Mouse (Mus musculus) MEL (cell line): Measurements from ENCODE around the gene Plekho1.

ENCODE experiments used
- CTCF ChIP-seq, 3 experiments: IDR thresholded peaks in 2 of 3; conservative IDR thresholded peaks in 1 of 3; 2 replicates each; pipeline ENCODE4 v1.5.1; 2011 to 2012; ENCODE audit warnings: low read length in 3 of 3, low read depth in 2 of 3, mild to moderate bottlenecking in 2 of 3, improper control_type of control experiment in 1 of 3, inconsistent platforms in 1 of 3, mixed read lengths in 1 of 3, moderate library complexity in 1 of 3; ENCODE audit not compliant: control insufficient read depth in 1 of 3, insufficient read depth in 1 of 3, poor library complexity in 1 of 3, severe bottlenecking in 1 of 3
- EP300 ChIP-seq, 2 experiments: IDR thresholded peaks; 2 replicates each; pipeline ENCODE4 v1.6.1; 2011; ENCODE audit warnings: improper control_type of control experiment in 2 of 2, low read length in 2 of 2, low read depth in 1 of 2, mild to moderate bottlenecking in 1 of 2
- GATA1 ChIP-seq: IDR thresholded peaks from 2 replicates; pipeline ENCODE4 v1.6.1; 2011; ENCODE audit warnings: low read depth, low read length, improper control_type of control experiment
- KAT2A ChIP-seq: conservative IDR thresholded peaks from 2 replicates; pipeline ENCODE4 v1.6.1; 2012; ENCODE audit warnings: low read depth, low read length, improper control_type of control experiment, inconsistent platforms
- MAFK ChIP-seq: IDR thresholded peaks from 2 replicates; pipeline ENCODE4 v1.6.1; 2011; ENCODE audit warnings: low read depth, mild to moderate bottlenecking, low read length, improper control_type of control experiment, borderline replicate concordance
- NELFE ChIP-seq: IDR thresholded peaks from 2 replicates; pipeline ENCODE4 v1.6.1; 2011; ENCODE audit warnings: low read depth, low read length, improper control_type of control experiment
- NRF1 ChIP-seq: IDR thresholded peaks from 2 replicates; pipeline ENCODE4 v1.6.1; 2014; ENCODE audit warnings: low read depth, mild to moderate bottlenecking, inconsistent platforms, low read length, improper control_type of control experiment, moderate library complexity; ENCODE audit not compliant: poor library complexity, insufficient read depth, severe bottlenecking
- POLR2A ChIP-seq, 2 experiments: IDR thresholded peaks; 2 replicates each; pipeline ENCODE4 v1.6.1; 2011 to 2012; ENCODE audit warnings: low read length in 2 of 2, mild to moderate bottlenecking in 2 of 2, control low read depth in 1 of 2, improper control_type of control experiment in 1 of 2, low read depth in 1 of 2, moderate library complexity in 1 of 2; ENCODE audit not compliant: control insufficient read depth in 1 of 2, insufficient read depth in 1 of 2, poor library complexity in 1 of 2
- POLR2AphosphoS2 ChIP-seq: IDR thresholded peaks from 2 replicates; pipeline ENCODE4 v1.6.1; 2011; ENCODE audit warnings: low read length, improper control_type of control experiment
- UBTF ChIP-seq: IDR thresholded peaks from 2 replicates; pipeline ENCODE4 v1.6.1; 2012; ENCODE audit warnings: low read depth, mild to moderate bottlenecking, inconsistent platforms, low read length, improper control_type of control experiment, moderate library complexity, borderline replicate concordance; ENCODE audit not compliant: insufficient read depth
- ZC3H11A ChIP-seq: IDR thresholded peaks from 2 replicates; pipeline ENCODE4 v1.6.1; 2012; ENCODE audit warnings: low read depth, mild to moderate bottlenecking, inconsistent platforms, low read length, improper control_type of control experiment

- TF ChIP-seq CTCF (IDR thresholded peaks at IDR 0.05 in 2 of 3, conservative IDR thresholded peaks at IDR 0.05 in 1 of 3; ENCODE audit: control insufficient read depth in 1 of 3, insufficient read depth in 1 of 3, low read depth in 2 of 3, low read length in 3 of 3, poor library complexity in 1 of 3, severe bottlenecking in 1 of 3) (no peak), ZC3H11A (no peak), NELFE (no peak), POLR2AphosphoS2 (no peak), NRF1 (no peak), POLR2A (IDR thresholded peaks at IDR 0.05; ENCODE audit: control insufficient read depth in 1 of 2, insufficient read depth in 1 of 2, low read depth in 1 of 2, low read length in 2 of 2, poor library complexity in 1 of 2) (no peak), GATA1 (no peak), UBTF (no peak), KAT2A (no peak), MAFK (no peak), EP300 (IDR thresholded peaks at IDR 0.05; ENCODE audit: low read depth in 1 of 2, low read length in 2 of 2) (no peak)
Observed at GRCm38 (mm10) chr3:95985209-95986000, 10.4 kb downstream of the Plekho1 start.
